Mouse (Mus musculus): Measurements from ENCODE around the gene Gulp1.

Gulp1 gene

GRCm38 (mm10) chr1:44551461-44552370, at the start of gene Gulp1:
Gene Gulp1, plus strand, starts transcription at chr1:44551511.
- DNase-seq (ENCODE audit: low spot score): peak; percentile 74

GRCm38 (mm10) chr1:44550261-44550660, 1.1 kb upstream of the Gulp1 start:
- no peak for DNase-seq (ENCODE audit: low spot score)

GRCm38 (mm10) chr1:44552371-44552841, 1.1 kb downstream of the Gulp1 start:
- DNase-seq (ENCODE audit: low spot score): peak; percentile 64

- DNase-seq (ENCODE audit: low spot score): no peak
These were observed 2.0 kb downstream of the Gulp1 start for GRCm38 (mm10) chr1:44553166-44553898.

GRCm38 (mm10) chr1:44567431-44567830, 16.1 kb downstream of the Gulp1 start:
- no peak for DNase-seq (ENCODE audit: low spot score)

- no peak for DNase-seq (ENCODE audit: low spot score)
These were observed 17.0 kb downstream of the Gulp1 start for GRCm38 (mm10) chr1:44568296-44568695.

GRCm38 (mm10) chr1:44576001-44576400, 24.7 kb downstream of the Gulp1 start:
- DNase-seq (ENCODE audit: low spot score): no peak

GRCm38 (mm10) chr1:44576610-44577009, 25.3 kb downstream of the Gulp1 start:
- no peak for DNase-seq (ENCODE audit: low spot score)

- DNase-seq (ENCODE audit: low spot score): no peak
These were observed 29.1 kb downstream of the Gulp1 start for GRCm38 (mm10) chr1:44580390-44580789.

- peak; percentile 73 for DNase-seq (ENCODE audit: low spot score)
These were observed 33.6 kb downstream of the Gulp1 start for GRCm38 (mm10) chr1:44584886-44585385.

GRCm38 (mm10) chr1:44591742-44592141, 40.4 kb downstream of the Gulp1 start:
- DNase-seq (ENCODE audit: low spot score): peak; percentile 2

GRCm38 (mm10) chr1:44593109-44593508, 41.8 kb downstream of the Gulp1 start:
- DNase-seq (ENCODE audit: low spot score): no peak

GRCm38 (mm10) chr1:44598312-44598711, 47.0 kb downstream of the Gulp1 start:
- DNase-seq (ENCODE audit: low spot score): no peak

GRCm38 (mm10) chr1:44613294-44614041, 62.2 kb downstream of the Gulp1 start:
- no peak for DNase-seq (ENCODE audit: low spot score)

GRCm38 (mm10) chr1:44618751-44619150, 67.4 kb downstream of the Gulp1 start:
- DNase-seq (ENCODE audit: low spot score): no peak

GRCm38 (mm10) chr1:44634481-44634880, 83.2 kb downstream of the Gulp1 start:
- no peak for DNase-seq (ENCODE audit: low spot score)

- no peak for DNase-seq (ENCODE audit: low spot score)
These were observed 94.5 kb downstream of the Gulp1 start for GRCm38 (mm10) chr1:44645678-44646276.

GRCm38 (mm10) chr1:44678974-44679373, 127.7 kb downstream of the Gulp1 start:
- no peak for DNase-seq (ENCODE audit: low spot score)

GRCm38 (mm10) chr1:44679415-44679814, 128.1 kb downstream of the Gulp1 start:
- DNase-seq (ENCODE audit: low spot score): no peak

GRCm38 (mm10) chr1:44682556-44682955, 131.2 kb downstream of the Gulp1 start:
- no peak for DNase-seq (ENCODE audit: low spot score)

- DNase-seq (ENCODE audit: low spot score): no peak
These were observed 132.4 kb downstream of the Gulp1 start for GRCm38 (mm10) chr1:44683723-44684122.

Data from yolk sac, embryonic 10.5 days (tissue).